Mouse (Mus musculus) left cerebral cortex, adult 9 months (tissue): Measurements from ENCODE around the gene Map3k7cl.
A peak's percentile ranks its signal among the peaks of the same experiment; 100 is the strongest.

ENCODE experiments used
- DNase-seq, 2 experiments: peaks; one replicate each; pipeline ENCODE4 v3.0.0; 2022; ENCODE audit warnings: low spot score in 2 of 2

Gene Map3k7cl

DNA sequence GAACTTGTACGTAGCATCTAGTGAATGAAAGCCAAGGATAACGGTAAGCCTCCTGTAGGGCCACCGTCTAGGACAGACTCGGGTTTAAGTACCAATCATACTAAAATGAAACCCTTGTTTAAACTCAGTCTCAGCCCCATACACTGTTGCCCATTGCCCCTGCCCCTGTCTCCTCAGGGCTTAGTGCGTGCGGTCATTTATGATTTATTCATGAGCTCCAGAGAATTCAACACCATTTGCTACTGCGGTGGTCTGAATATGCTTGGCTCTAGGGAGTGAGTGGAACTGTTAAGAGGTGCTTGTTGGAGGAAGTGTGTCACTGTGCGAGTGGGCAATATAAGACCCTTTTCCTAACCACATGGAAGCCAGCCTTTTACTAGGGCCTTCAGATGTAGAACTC lies 34.7 kb downstream of the Map3k7cl start:
- no peak for DNase-seq

DNA sequence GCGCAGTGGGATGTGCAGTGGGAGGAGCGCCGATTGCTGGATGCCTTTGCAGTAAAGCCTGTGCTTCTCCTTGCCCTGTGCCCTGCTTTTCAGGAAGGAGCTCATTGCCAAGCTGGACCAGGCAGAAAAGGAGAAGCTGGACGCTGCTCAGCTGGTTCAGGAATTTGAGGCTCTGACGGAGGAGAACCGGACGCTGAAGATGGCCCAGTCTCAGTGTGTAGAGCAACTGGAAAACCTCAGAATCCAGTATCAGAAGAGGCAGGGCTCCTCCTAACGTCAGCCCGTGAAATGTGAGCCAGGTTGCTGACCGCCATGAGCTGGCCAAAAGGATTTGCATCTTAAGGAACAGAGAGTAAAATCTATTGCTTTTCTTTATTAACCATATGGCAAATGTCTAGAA lies 41.0 kb downstream of the Map3k7cl start:
- no peak for DNase-seq

DNA sequence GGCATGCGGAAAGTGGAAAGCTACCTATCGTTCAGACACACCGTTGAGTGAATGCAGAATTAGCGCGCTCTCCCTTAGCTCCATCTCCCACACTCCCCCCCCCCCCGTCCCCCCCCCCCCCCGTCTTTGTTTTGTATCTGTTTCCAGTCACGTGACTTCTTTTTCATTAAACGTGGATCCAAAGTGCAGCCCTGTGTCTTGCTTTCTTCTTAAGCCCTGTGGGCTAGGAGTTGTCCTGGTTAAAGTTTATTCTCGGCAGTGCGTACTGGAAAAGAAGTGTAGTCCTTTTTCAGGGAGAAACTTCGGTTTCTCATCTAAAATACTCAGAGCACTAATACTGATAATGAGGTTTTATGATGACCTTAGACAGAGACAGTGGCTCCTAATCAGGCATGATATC lies 42.0 kb downstream of the Map3k7cl start:
- no peak for DNase-seq

DNA sequence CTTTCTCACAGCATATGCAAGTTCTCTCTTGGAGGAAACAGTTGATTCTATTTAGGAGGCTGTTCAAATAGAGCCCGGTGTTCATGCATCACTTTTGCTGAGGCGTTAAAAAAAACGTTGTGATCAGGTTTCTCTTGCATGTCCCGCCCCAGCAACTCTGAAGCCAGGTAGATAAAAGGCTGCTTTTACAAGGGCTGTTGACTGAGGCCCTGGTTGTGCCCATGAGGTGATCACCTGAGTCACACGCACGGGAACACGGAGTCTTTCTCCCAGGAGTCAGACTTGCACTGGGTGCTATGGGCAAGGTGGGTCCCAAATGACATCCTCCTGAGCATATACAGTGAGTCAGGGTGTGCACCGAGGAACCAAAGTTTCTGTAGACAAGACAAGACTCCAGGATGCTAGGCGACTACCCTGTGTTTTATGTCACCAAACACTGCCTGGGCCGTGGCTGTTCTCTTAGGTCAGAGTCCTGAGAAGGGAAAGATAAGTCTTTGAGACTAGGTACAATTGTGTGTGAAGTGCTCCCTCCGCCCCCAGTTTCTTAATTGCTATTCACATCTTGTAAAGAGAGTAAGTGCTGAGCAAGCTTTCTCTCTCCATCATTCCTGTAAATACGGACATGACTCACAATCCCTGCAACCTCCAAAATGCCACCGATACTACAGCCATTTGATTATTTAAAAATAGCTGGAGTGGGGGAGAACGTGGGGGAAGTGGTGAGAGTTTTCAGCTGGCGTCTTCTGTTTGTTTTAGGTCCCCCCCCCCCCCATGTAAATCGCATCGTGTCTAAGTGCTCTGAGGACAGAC lies 49.8 kb downstream of the Map3k7cl start:
- DNase-seq: peak in 1 of 2 experiments; percentile 26

DNA sequence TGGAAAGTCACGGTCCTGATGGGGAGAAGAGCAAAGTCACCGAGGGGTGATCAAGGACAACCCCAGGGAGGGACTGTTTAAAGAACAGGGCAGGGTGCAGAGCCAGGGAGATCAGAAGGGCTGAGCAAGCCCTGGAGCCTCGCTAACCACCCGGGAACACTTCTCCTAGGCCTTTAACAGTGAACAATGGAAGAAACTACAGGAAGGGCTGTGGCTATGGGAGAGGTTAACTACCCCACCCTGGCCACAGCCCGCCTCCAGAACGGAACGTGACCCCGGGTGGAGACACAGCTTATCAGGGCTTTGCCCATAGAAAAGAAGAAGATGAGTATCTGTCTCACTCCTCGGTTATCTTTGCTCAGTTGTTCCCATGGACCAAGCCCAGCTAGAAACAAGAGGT lies 50.9 kb downstream of the Map3k7cl start:
- no peak for DNase-seq

DNA sequence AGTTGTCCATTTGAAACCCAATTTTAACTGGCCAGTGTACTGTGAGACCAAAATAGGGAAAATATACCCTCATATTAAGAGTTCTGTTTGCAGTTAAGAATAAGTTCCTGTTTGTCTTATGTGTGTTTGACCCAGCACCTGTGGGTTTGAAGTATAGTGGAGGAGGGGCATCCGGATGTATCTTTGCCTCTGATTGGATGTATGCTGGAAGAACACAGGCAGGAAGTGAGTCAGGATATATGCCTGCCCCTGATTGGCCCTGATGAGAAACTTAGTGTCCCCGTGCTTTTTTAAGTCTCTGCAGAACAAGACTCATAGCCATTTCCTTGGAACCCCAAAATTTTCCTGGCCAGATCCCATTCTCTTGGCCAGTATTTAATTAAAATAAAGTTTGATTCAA lies 51.8 kb downstream of the Map3k7cl start:
- DNase-seq: no peak

DNA sequence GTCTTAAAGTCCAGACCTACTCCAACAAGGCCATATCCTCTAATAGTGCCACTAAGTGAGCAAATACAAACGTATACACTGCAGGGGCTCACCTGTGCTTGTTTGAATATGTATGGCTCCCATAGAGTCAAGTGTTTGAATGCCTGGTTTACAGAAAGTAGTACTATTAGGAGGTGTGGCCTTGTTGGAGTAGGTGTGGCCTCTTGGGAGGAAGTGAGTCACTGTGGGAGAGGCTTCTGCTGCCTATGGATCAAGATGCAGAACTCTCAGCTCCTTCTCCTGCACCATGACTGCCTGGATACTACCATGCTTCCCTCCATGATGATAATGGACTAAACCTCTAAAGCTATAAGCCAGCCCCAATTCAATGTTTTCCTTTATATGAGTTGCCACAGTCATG lies 54.3 kb downstream of the Map3k7cl start:
- no peak for DNase-seq

DNA sequence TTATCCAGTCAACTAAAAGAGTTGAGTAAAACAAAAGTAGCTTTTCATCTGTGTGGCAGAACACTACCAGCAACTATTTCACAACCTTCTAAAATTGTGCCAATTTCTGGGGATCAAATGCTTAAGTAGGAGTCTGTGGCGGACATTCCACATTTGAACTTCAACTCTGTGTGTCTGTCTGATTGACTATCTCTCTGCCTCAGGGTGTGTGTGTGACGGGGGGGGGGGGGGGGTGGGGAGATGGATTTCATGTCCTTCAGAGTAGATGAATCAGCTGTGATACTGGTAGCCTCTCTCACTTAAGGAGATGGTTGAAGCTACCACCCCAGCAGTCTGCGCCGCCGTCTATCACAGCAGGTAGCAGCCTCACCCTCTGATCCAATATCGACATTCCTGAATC lies 54.8 kb downstream of the Map3k7cl start:
- no peak for DNase-seq

DNA sequence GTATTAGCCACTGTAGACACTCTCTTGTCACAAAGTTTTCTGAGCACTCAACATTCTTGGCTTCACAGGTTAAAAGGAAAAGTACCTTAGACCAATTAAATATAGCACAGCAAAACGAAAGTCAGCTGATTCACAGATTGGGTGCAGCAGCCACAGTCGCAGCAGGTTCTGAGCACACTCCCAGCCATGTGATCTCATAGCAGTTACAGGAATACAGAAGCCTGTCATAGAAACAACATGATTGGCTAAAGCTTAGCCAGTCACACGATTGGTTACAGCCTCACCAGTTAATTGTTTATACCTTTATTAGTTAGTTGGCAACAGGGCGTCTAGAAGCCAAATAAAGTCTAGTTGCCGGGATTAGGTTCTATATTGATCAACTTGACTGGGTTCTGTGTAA lies 57.0 kb downstream of the Map3k7cl start:
- no peak for DNase-seq

DNA sequence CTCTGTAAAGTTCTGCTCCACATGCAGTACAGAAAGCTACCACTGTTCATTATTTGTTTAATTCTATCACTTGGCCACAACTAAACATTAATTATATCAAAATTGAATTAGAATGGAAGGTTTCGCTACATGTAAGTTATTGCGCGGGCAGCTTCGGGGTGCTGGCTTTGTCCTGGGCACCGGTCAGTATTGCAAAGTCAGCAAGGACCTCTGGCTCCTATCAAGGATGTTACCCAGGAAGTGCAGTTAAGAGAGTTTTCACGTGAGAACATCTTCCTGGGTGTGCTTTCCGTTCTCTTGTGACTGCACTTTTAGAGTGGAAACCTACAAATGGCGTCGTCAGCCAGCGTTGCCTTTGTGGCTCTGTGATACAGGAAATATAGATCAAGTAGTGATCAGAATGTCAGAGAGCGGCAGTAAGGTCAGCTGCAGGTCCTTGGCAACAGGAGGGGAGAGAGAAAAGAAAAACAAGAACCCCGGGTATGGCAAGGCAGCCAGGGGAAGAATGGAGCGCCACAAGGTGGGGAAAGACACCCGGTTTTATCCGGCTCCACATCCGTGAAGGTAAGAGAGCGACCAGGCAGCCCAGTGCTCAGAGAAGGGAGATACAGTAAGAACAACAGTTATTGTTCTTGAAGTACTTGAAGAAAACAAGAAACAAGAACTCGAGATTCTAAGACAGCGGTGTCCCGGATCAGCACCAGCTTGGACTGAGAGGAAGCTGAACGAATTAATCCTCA lies 57.6 kb downstream of the Map3k7cl start:
- DNase-seq: no peak

DNA sequence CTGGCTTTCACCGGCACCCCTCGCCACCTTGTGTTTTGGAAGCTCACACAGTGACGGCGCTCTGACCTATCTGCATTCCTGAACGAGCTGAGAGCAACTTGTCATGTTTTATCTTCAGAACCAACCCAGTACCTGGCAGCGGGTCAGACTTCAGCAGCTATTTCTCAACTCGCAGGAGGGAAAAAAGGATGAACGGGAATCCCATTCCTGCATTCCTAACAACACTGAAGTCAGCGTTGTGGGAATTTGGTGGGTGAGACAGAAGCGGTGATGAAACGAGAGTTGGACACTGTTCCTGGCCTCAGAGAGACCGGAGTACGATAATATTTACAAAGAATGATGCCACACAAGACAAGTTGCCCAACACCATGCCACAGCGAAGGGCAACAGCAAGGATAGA lies 58.3 kb downstream of the Map3k7cl start:
- no peak for DNase-seq

DNA sequence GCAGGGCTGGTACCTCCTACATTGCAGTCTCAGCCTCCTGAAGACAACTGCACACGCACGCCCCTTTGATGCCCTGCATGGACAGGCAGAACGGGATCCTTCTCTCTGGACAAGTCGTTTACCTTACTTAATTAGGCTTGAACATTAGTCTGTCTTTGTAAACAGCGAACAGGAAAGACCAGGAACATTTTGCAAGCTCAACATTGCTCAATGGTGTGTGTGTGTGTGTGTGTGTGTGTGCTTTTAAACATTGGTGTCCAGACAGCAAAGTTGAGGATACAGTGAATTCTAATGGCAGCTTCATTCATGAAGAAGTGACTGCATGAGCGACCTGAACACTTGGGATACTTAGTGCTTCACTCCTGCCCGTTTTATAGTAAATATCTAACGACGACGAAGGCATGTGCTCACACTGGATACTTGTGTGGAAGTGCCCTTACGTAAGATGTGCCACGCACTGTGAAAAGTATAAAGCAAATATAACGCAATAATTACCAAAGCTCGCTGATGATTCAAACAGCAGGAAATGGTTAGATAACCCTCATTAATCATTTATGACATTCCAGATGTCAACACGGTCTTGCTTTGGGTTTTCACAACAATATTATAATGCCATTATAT lies 59.2 kb downstream of the Map3k7cl start:
- DNase-seq: no peak

DNA sequence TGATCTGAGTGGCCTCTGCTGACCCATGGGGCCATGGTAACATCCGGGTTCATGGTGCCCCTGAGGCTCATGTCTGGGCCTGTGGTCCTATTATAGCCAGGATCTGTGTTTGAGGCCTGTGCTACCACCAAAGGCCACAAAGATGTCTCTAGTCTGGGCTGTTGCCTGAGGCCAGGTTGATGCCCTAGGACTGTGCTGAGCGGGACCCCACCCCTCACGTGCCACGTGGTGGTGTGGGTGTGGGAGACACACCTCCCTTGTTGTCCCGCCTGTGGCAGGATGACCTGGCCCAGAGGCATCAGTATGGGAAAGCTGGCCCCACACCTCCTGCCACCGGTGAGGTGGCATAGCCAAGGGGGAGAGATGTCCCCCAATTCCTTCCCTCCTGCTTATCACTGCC lies 64.2 kb downstream of the Map3k7cl start:
- DNase-seq: no peak

DNA sequence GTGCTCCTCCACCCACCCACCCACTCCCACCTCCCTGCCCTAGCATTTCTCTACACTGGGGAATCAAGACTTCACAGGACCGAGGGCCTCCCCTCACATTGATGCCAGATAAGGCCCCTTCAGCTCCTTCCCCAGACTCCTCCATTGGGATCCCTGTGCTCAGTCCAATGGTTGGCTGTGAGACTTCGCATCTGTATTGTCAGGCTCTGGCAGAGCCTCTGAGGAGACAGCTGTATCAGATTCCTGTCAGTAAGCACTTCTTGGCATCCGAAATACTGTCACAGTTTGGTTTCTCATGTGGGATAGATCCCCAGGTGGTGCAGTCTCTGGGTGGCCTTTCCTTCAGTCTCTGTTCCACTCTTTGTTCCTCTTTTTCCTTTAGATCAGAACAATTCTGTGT lies 68.1 kb downstream of the Map3k7cl start:
- DNase-seq: no peak

DNA sequence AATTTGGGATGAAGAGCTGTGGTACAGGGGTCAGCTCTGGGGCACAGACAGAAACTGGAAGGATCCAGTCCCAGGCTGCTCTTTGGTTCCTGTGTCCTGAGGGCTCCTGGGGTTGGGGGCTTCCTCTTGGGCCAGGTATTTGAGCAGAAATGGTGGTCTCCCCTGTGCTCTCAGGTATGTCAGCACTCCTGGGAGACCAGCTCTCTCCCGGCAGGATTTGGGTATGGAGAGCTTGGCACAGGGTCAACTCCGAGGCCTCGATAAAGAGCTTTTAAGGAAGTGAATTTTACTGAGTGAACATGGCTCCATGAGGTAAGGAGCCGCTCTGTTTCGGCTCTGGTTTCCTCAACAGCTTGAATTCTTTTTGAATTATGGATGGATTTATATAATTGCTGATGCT lies 70.8 kb downstream of the Map3k7cl start:
- no peak for DNase-seq

DNA sequence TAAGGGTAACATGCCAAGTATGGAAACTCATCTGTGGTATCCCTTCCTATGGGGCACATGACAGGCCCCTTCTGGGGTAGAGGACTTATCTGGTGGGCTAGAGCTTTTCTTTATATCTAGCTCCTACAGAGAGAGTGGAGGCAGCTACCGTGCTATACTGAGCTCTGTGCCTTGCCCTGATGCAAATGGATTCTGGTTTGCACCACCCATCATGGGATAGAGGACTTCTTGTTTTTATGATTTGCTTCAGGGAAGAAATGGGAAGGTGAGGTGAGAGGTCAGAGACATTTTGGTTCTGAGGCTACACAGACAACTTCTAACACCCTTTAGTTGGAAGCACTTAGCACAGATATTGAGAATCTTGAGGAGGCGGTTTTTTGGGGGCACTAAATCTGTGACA lies 71.8 kb downstream of the Map3k7cl start:
- DNase-seq: no peak

DNA sequence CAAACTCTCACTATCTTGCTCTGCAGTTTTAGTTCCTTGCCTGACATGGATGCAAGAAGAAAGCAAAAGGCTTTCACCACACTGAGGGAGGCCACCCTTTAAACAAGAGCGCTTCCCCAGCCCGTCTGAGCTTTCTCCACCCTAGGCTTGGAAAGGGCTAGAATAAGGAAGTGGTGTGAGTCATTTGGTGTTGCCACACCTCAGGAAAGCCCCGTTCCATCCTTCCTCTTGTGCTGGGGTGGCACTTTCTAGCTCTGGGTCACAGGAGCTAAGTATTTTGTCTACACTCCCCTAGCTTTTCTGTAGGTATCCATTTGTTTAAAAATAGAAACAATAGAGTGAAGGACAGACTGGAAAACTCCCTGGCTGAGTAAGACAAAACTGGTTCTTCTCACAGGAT lies 72.2 kb downstream of the Map3k7cl start:
- peak in 1 of 2 experiments; percentile 23 for DNase-seq

DNA sequence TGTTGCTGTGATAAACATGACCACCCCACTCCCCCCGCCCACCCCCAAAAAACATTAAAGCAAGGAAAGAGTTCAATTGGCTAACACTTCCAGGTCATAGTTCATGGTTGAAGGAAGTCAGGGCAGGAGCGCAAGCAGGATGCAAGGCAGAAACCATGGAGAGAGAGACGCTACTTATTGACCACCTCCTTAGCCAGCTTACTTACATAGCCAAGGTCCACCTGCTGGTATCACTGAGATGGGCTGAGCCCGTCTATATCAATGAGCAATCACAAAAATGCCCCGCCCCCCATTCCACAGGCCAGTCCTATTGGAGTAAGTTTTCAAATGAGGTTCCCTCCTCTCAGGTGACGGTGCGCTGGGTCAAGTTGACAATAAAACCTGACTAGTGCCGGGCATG lies 72.7 kb downstream of the Map3k7cl start:
- no peak for DNase-seq

DNA sequence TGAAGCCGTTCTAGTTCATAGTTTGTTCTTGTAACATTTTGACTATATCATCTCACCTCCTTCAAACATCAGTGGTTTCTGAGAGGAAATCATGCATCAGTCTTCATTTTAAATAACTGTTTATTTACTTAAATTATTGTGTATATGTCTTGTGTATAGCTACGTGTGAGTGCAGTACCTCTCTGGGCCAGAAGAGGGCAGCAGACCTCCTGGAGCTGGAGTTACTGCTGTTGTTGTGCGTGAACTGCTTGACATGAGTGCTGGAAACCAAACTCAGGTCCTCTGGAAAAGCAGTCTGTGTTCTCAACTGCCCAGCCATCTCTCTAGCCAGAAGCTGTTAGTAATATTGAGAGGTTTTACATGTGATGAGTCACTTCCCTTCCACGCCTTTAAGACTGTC lies 73.6 kb downstream of the Map3k7cl start:
- DNase-seq: no peak

DNA sequence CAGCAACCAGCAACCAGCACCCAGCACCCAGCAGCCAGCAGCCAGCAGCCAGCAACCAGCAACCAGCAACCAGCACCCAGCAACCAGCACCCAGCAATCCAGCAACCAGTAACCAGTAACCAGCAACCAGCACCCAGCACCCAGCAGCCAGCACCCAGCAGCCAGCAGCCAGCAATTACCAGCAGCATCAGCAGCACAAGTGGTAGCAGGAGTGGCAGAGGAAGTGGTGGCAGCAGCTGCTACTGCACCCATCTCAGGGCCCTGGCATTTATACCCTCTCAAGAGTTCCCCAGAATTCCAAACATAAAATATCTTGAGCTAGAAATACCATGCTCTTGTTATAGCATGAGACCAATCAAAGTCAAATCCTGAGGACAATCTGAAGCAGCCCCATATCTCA lies 81.6 kb downstream of the Map3k7cl start:
- no peak for DNase-seq

DNA sequence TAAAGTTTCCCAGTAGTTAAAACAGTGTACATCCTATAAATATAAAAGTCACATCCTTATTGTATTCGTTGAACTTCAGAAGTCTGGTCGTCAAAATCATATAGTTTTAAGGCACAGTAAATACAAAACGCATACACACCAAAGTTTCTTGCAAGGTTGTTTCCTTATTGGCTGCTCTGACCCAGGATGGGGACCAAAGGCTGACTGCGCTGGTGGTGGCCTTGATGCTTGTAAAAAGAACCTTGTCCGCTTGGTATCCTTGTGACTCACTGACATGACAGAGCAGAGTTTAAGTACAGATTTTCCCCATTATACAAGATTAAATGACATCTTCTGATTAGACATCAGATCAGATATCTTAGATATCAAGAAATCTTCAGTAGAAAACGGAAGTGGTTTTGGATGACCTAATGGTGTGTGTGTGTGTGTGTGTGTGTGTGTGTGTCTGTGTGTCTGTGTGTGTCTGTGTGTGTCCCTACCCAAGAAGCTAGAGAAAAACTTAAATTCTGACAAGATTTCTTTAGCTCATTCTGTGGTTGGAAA lies 82.2 kb downstream of the Map3k7cl start:
- DNase-seq: no peak

DNA sequence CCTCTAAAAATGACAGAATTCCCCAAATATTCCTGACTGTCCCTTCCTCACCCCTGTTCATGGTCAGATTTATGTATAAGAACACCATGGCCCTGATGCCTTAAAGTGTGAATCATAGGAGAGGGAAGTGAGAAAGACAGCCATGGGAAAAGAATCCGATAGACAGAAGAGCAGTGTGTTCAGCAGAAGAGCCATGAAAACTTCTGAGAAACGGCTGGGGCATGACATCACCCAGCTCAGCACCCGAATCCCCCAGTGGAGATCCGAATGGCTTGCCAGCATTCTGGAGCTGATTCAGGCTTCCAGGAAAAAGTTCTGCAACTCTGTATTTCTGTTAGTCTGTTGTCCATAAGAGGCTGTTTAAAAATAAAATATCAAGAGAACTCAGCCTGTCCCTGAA lies 82.7 kb downstream of the Map3k7cl start:
- no peak for DNase-seq

DNA sequence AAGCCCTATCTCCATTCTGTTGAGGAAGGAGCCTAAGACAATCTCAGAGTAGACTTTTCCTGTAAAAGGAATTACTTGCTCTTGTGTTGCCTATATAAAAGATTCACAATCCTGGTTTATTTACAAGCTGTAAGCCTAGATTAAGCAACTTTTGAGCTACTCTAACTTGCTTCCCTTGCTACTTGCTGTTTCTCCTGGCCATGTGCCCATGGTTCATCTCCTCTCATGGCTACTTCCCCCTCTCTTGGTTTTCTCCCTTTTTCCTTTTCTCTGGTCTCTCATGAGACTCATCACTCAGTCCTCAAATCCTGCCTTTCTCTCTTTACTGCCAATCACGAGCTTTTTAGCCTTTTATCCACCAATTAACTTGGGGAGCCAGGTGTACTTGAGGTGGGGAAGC lies 85.0 kb downstream of the Map3k7cl start:
- no peak for DNase-seq
